Mouse (Mus musculus) liver, embryonic 14.5 days (tissue): Measurements from ENCODE around the gene Zfp652.

Source experiments
- CTCF ChIP-seq: IDR thresholded peaks from 2 replicates; pipeline ENCODE4 v1.5.1; 2016; ENCODE audit warnings: antibody characterized with exemption, low read depth, control low read depth
- EP300 ChIP-seq: IDR thresholded peaks from 2 replicates; pipeline ENCODE4 v1.6.1; 2016; ENCODE audit warnings: antibody characterized with exemption, low read depth

GRCm38 (mm10) chr11:95773264-95773663 lies 60.8 kb downstream of the Zfp652 start:
- TF ChIP-seq CTCF (no peak), EP300 (no peak)
